Mouse (Mus musculus) lung, adult 2 months (tissue): Measurements from ENCODE around the gene Rffl. TPM values are rescaled to one million over a fixed set of nuclear protein-coding genes. Genes with fewer than 3 reads are reported as not detected.

ENCODE experiments used
- DNase-seq: peaks from one replicate; pipeline ENCODE4 v3.0.0; 2022
- H3K4me1 ChIP-seq: fragments of 200-500 bp; 2 replicates; pipeline ENCODE4 v1.6.1; 2011; ENCODE audit warnings: low read length; ENCODE audit not compliant: control insufficient read depth, insufficient read depth
- H3K4me3 ChIP-seq: fragments of 200-500 bp; replicated peaks from 2 replicates; pipeline ENCODE3; 2011; ENCODE audit warnings: low read depth, mild to moderate bottlenecking, control low read depth, low read length; ENCODE audit errors: extremely low read depth
- CTCF ChIP-seq: fragments of 200-500 bp; IDR thresholded peaks from 2 replicates; pipeline ENCODE4 v1.5.1; 2011; ENCODE audit warnings: mild to moderate bottlenecking, low read length, control low read depth; ENCODE audit not compliant: insufficient read depth
- POLR2A ChIP-seq: fragments of 200-500 bp; IDR thresholded peaks from 2 replicates; pipeline ENCODE4 v1.6.1; 2011; ENCODE audit warnings: low read depth, mild to moderate bottlenecking, control low read depth, low read length, borderline replicate concordance; ENCODE audit errors: extremely low read depth
- WGBS: fragments of 180-500 bp; shearing (Covaris S2); methylation state at CpG from one replicate; pipeline ENCODE4 v1.1.7; 2018; 5-methylcytosine and 5-hydroxymethylcytosine counted together
- polyA plus RNA-seq: library from polyadenylated mRNA; depleted of rRNA; stranded (reverse); fragments of >200 nt; gene quantifications from 2 replicates; pipeline ENCODE4 v1.2.3, GENCODE M21; 2012; rRNA removed

The Rffl gene
- polyA plus RNA-seq, 1 experiment: 10.4 TPM

- H3K4me3 ChIP-seq: no peak overlapping the region
- TF ChIP-seq POLR2A (no peak), CTCF (no peak)
- no peaks in the 10 kb centered on the region; the same call in none of the 2 replicates for H3K4me1 ChIP-seq
- DNase-seq: no peak
- WGBS: 80% methylated on average over 6 of the region's 6 CpGs
Measured at GRCm38 (mm10) chr11:82762286-82762829, 108.7 kb downstream of the Rffl start.

- DNase-seq: no peak
- WGBS: 81% methylated on average over 1 of the region's 1 CpGs
- H3K4me1 ChIP-seq: no peaks in the 10 kb centered on the region
- no peak overlapping the region for H3K4me3 ChIP-seq
- no peak for TF ChIP-seq POLR2A
- no peak for TF ChIP-seq CTCF
Measured at GRCm38 (mm10) chr11:82755919-82756318, 115.1 kb downstream of the Rffl start.

Other genes with a start within 250 kb of the Rffl start
- 0.11 and 0.24 TPM in 2 replicates for gene Cct6b, start 106.9 kb downstream of the Rffl start, polyA plus RNA-seq
- 5.3 TPM in 2 replicates for gene Zfp830, start 106.9 kb downstream of the Rffl start, polyA plus RNA-seq
- gene Lig3, start 90.1 kb downstream of the Rffl start, polyA plus RNA-seq: 6.9 and 10.4 TPM in 2 replicates
- gene Rad51d, start 19.4 kb upstream of the Rffl start, polyA plus RNA-seq: 9.3 and 11.7 TPM in 2 replicates
- gene Fndc8, start 20.9 kb upstream of the Rffl start, polyA plus RNA-seq: 0.08 and 0.11 TPM in 2 replicates
- gene Nle1, start 37.2 kb upstream of the Rffl start, polyA plus RNA-seq: 28.2 and 29.1 TPM in 2 replicates
- gene Unc45b, start 39.3 kb upstream of the Rffl start, polyA plus RNA-seq: 19.0 and 20.0 TPM in 2 replicates
- gene Slfn5, start 80.1 kb upstream of the Rffl start, polyA plus RNA-seq: 14.3 and 25.1 TPM in 2 replicates
- gene Slfn9, start 120.6 kb upstream of the Rffl start, polyA plus RNA-seq: 0.32 and 0.75 TPM in 2 replicates
- gene Slfn8, start 149.6 kb upstream of the Rffl start, polyA plus RNA-seq: 0.20 and 0.60 TPM in 2 replicates
- 6.5 and 10.1 TPM in 2 replicates for gene Slfn2, start 193.9 kb upstream of the Rffl start, polyA plus RNA-seq
- gene Slfn1, start 245.6 kb upstream of the Rffl start, polyA plus RNA-seq: 1.2 and 4.2 TPM in 2 replicates